Mouse (Mus musculus) intestine, embryonic 15.5 days (tissue): Measurements from ENCODE around the gene Ostm1. TPM values are rescaled to one million over a fixed set of nuclear protein-coding genes. Genes with fewer than 3 reads are reported as not detected.

Experiments used
- ATAC-seq: fragments of 200-750 bp; cut with Nextera tagmentation; 2 replicates; pipeline ENCODE4 v1.8.0; 2017; ENCODE audit warnings: moderate TSS enrichment, moderate library complexity
- H3K27ac ChIP-seq: fragments of 300-500 bp; sonication (generic); 2 replicates; pipeline ENCODE4 v1.5.1; 2015; ENCODE audit warnings: mild to moderate bottlenecking, inconsistent platforms
- H3K27me3 ChIP-seq: fragments of 300-500 bp; sonication (generic); replicated peaks from 2 replicates; pipeline ENCODE4 v1.6.1; 2015; ENCODE audit warnings: inconsistent platforms
- H3K36me3 ChIP-seq: fragments of 300-500 bp; sonication (generic); 2 replicates; pipeline ENCODE4 v1.6.1; 2015; ENCODE audit warnings: inconsistent platforms
- H3K4me1 ChIP-seq: fragments of 300-500 bp; sonication (generic); replicated peaks from 2 replicates; pipeline ENCODE4 v1.6.1; 2015; ENCODE audit warnings: inconsistent platforms
- H3K4me2 ChIP-seq: fragments of 300-500 bp; sonication (generic); replicated peaks from 2 replicates; pipeline ENCODE4 v1.6.1; 2015; ENCODE audit warnings: mild to moderate bottlenecking, inconsistent platforms
- H3K4me3 ChIP-seq: fragments of 300-500 bp; sonication (generic); replicated peaks from 2 replicates; pipeline ENCODE4 v1.5.1; 2015; ENCODE audit warnings: inconsistent platforms
- H3K9ac ChIP-seq: fragments of 300-500 bp; sonication (generic); 2 replicates; pipeline ENCODE4 v1.6.1; 2015; ENCODE audit warnings: inconsistent platforms
- H3K9me3 ChIP-seq: fragments of 300-500 bp; sonication (generic); 2 replicates; pipeline ENCODE4 v1.6.1; 2016; ENCODE audit warnings: inconsistent platforms
- WGBS: fragments of 180-500 bp; shearing (Covaris S2); methylation state at CpG from one replicate; pipeline ENCODE4 v1.1.7; 2015; 5-methylcytosine and 5-hydroxymethylcytosine counted together
- polyA plus RNA-seq: library from polyadenylated mRNA; unstranded; fragments of >200 nt; fragmentation: Nextera tagmentation; extraction: Ambion mirVana; gene quantifications from 2 replicates; pipeline ENCODE4 v1.2.1, GENCODE M21; 2015

Ostm1 gene
- polyA plus RNA-seq, 1 experiment from 2014 or later, result 16.3 TPM

DNA sequence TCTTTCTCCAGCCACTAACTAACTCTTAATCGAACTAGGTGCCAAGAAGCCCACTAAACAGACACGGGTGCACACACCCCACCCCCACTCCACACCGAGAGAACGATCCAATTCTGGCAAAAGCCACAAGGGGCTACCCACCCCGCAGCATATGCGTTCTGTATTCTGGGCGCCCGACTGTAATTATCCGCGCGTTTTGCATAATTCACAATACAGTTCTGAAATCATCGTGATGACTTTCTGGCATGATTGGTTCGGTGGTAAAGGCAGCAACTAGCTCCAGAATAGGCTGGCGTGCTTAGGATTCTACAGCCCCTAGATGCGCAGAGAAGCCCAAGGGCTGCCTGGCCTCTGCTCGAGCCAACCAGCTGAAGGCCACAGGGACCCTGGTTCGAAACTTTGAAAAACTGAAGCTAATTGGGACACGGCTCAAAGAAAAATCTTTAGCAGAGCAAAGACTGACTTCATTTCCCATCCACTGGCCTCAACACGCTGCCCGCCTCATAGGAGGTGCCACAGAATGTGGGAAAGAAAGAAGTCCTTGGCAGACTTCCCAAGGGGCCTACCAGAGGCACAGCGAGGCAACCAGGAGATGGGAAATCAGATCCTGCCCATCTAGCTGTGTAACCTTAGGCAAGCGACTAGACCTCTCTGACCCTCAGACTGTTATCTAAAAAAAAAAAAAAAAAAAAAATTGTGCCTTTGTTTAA, 2.1 kb downstream of the Ostm1 start:
- Histone ChIP-seq H3K4me2 (no peak overlapping the region), H3K27ac (no peak overlapping the region), H3K36me3 (no peaks in the 10 kb centered on the region), H3K9ac (no peak overlapping the region), H3K4me3 (no peak overlapping the region), H3K9me3 (no peaks in the 10 kb centered on the region), H3K4me1 (peaks cover 17% of the 10 kb centered on the region), H3K27me3 (peaks cover 94% of the 10 kb centered on the region)
- 6% methylated on average over 22 of the region's 22 CpGs for WGBS
- no peak for ATAC-seq

DNA sequence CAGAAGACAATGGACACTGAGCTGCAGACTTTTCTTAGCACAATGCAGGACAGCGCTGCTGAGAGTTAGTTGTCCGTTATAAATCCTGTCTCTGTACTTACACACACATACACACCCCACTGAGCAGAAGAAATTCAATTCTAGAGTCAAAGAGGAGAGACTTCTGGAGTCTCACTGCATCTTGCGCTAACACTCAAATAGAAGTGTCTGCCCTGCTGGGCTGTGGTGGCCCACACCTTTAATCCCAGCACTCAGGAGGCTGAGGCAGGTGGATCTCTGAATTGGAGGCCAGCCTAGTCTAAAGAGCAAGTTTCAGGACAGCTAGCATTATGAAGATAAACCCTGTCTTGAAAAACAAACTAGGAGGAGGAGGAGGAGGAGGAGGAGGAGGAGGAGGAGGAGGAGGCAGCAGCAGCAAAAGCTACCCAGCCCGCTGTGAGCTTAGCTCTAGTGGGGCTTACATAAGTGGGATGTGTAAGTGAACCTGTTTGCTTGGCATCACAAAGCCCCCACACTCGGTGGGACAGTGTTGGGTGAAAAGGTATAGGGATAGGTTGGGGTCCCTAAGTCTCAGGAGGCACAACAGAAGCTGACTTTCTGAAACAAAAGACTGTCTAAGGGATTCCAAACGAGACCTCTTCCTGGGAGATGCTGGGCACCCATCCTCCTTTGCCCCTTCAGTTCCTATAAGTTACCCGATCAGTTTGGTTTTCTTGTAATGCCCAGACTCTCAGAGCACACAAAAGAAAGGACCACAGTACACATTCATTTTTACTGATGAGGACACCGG, 4.5 kb downstream of the Ostm1 start:
- H3K27me3 ChIP-seq, result peaks cover 97% of the 10 kb centered on the region
- no peak overlapping the region for H3K4me2 ChIP-seq
- ATAC-seq, result no peak
- no peak overlapping the region for H3K27ac ChIP-seq
- WGBS, result 6% methylated on average over 8 of the region's 8 CpGs
- peaks cover 26% of the 10 kb centered on the region for H3K4me1 ChIP-seq
- no peak overlapping the region for H3K4me3 ChIP-seq
- H3K9me3 ChIP-seq, result no peaks in the 10 kb centered on the region
- H3K36me3 ChIP-seq, result no peaks in the 10 kb centered on the region
- H3K9ac ChIP-seq, result no peak overlapping the region

DNA sequence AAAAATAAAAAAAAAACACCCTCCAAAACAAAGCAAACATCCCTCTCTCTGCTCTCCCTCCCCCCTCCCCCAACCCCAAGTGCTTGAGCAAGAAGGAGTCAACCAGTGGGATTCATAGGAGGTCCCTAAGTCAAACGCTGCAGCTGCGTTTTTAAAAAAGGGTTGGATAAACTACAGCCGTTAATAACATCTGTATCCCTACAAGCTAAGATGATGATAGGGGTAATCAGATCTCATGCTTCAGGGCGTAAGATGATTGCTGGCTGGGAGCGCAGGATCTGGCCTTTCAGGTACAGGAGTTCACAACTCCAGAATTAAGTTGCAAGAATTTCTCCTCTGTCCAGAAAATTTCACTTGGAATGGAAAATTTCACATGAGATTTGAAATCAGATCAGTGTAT, 5.9 kb downstream of the Ostm1 start:
- H3K4me2 ChIP-seq, result no peak overlapping the region
- no peak overlapping the region for H3K9ac ChIP-seq
- peaks cover 16% of the 10 kb centered on the region for H3K4me1 ChIP-seq
- H3K36me3 ChIP-seq, result no peaks in the 10 kb centered on the region
- WGBS, result 4% methylated on average over 5 of the region's 5 CpGs
- H3K4me3 ChIP-seq, result no peak overlapping the region
- H3K27ac ChIP-seq, result no peak overlapping the region
- no peaks in the 10 kb centered on the region for H3K9me3 ChIP-seq
- no peak for ATAC-seq
- peaks cover 97% of the 10 kb centered on the region for H3K27me3 ChIP-seq

DNA sequence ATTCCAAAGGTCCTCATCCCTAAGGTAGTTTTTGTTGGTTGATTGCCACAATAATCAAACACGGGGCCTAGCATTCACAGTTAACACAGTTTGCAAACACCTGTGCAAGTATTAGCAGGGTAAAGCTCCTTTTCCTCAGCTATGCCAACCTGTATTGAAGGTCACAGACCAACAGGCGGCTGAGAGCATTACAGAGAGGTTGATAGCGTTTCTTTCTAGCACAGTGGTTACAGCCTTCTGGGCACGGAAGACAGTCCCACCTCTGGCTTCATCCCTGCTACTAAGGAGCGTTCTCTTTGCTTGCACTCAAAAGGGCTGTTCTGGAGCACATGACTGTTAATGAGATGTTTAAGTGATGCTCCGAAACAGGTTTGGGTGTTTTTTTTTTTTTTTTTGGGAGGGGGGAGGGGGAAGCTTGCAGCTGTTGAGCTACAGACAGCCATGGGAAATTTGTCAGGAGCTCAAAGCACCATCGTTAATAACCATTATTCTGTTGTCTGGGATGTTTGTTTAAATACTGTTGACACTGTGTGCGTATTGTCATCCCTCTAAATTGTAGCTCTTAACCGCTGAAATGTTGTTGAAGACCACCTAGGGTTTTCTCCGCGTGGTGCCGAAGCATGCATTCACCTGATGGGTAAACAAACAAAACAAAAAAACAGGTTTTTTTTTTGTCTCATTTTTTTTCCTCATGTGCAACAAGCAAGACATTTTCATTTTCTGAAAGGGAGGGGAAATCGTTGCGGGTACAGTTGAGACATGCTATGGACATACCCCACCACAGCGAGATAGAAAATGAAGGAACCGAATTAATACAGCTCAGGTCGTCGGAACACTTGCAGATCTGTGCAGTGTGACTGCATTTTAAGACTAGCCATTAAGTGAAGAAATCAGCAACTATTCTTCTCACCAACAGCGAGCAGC, 6.9 kb downstream of the Ostm1 start:
- peaks cover 96% of the 10 kb centered on the region for H3K27me3 ChIP-seq
- 2% methylated on average over 19 of the region's 19 CpGs for WGBS
- H3K4me3 ChIP-seq, result no peak overlapping the region
- H3K4me1 ChIP-seq, result peaks cover 14% of the 10 kb centered on the region
- no peaks in the 10 kb centered on the region for H3K9me3 ChIP-seq
- no peak overlapping the region for H3K4me2 ChIP-seq
- no peaks in the 10 kb centered on the region for H3K36me3 ChIP-seq
- no peak overlapping the region for H3K27ac ChIP-seq
- no peak overlapping the region for H3K9ac ChIP-seq
- no peak for ATAC-seq

DNA sequence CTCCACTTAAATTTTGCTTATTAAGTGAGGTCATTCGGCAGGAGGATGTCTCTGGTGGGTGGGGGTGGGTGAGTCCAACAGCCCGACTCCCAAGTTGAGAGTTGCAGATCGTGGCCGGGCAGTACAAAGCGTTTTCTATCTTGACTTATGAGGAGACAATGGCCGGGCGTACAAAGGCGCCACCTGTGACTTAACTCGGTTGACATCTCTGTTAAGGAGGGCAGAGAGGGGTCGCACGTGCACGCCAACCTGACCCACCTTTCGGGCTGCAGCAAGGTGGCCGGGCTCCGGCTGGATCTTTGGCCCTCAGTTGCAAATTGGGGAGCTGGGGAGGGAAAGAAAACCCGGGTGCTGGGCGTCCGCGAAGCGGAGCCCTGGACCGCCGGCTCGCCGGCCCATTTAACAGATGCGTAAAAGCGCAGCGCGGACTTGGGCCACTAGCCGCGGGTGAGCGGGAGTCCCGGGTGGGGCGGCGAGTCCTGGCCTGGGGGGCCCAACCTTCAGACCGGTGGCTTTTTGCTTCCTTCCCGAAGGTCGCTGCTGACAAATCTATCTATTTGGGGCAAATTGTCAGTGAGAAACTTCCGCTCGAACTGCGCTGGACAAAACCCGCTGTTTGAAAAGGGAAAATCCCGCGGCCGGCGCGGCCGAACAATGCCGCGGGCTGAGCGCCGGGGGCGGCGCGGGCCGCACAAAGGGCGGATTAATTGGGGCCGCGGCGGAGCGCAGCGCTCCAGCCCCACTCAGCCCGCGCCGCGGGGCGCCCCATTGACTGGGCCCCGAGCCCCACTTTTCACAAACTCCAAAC, 7.8 kb downstream of the Ostm1 start:
- Histone ChIP-seq H3K27ac (no peak overlapping the region), H3K4me3 (peak overlapping the region; percentile 29), H3K9me3 (no peaks in the 10 kb centered on the region), H3K36me3 (no peaks in the 10 kb centered on the region), H3K4me1 (peaks cover 14% of the 10 kb centered on the region), H3K4me2 (peak overlapping the region; percentile 63), H3K9ac (no peak overlapping the region), H3K27me3 (peaks cover 89% of the 10 kb centered on the region)
- ATAC-seq, result no peak
- under 1% methylated on average over 67 of the region's 67 CpGs for WGBS

DNA sequence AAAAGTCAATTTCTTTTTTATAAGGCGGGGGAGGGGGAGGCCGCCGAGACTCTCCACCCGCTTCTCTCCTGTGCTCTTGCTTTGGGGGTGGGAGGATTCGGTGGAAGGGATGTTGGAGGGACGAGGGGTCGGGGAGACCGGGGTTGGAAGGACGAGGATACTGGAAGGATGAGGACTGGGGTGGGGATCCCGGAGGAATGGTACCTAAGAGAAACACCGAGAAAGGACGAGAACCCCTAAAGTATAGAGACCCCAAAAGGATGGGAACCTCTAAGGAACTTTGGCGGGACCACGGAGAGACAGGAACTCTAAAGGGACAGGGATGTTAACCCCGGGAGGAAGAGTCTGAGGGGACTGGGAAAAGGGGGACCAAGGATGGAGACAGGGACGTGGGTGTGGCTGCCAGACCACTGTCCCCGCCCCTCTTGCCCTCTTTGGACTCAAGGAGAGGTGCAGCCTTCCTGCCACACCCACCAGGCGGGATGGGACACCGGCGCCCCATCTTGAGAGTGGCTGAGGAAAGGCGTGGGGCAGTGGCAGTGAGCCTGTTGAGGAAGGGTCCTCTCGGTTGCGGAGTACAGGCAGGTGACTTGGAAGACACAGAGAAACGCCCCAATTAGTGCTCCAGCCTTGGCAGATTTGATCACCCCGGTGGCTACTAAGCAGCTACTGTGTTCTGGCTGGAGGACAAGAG, 8.5 kb downstream of the Ostm1 start:
- no peak for ATAC-seq
- WGBS, result under 1% methylated on average over 25 of the region's 25 CpGs
- Histone ChIP-seq H3K4me2 (peak overlapping the region; percentile 63), H3K4me3 (peak overlapping the region; percentile 29), H3K9ac (no peak overlapping the region), H3K9me3 (no peaks in the 10 kb centered on the region), H3K27me3 (peaks cover 81% of the 10 kb centered on the region), H3K27ac (no peak overlapping the region), H3K36me3 (no peaks in the 10 kb centered on the region), H3K4me1 (peaks cover 14% of the 10 kb centered on the region)

DNA sequence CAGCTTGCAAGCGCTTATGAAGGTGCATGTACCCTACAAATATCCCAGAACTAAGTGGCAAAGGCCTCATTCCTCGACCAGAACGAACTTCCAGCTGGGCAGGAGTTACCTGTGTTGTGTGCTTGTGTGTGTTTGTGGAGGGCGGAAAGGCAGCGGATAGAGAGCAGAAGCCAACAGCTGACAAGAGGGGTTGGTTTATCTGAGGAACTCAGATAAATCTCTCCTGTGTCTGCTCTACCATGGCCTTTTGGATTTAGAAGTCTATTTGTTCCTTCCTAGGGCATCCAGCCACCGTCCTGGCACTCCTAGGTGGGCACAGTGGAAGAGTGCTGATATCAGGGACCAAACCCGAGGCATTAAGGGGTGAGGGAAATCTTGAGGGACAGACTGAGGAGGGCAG, 9.6 kb downstream of the Ostm1 start:
- Histone ChIP-seq H3K4me1 (peaks cover 14% of the 10 kb centered on the region), H3K27ac (no peak overlapping the region), H3K9ac (no peak overlapping the region), H3K36me3 (no peaks in the 10 kb centered on the region), H3K27me3 (peaks cover 74% of the 10 kb centered on the region), H3K4me3 (no peak overlapping the region), H3K9me3 (no peaks in the 10 kb centered on the region), H3K4me2 (no peak overlapping the region)
- no peak for ATAC-seq
- 17% methylated on average over 7 of the region's 7 CpGs for WGBS

DNA sequence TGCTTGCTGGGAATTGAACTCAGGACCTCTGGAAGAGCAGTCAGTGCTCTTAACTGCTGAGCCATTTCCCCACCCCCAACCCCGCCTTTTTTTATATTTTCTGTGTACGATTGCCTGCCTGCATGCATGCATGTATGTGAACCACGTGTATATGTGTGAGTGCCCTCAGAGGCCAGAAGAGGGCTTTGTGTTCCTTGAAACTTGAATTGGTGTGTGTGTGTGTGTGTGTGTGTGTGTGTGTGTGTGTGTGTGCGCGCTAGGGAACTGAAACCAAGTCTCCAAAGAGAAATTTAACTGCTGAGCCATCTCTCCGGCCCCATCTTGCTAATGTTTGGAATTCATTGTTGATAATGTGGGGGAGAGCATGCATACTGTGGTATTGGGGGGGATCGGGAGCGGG, 15.0 kb downstream of the Ostm1 start:
- H3K27ac ChIP-seq, result no peak overlapping the region
- no peak overlapping the region for H3K4me3 ChIP-seq
- H3K9ac ChIP-seq, result no peak overlapping the region
- no peak for ATAC-seq
- no peaks in the 10 kb centered on the region for H3K4me1 ChIP-seq
- 84% methylated on average over 8 of the region's 8 CpGs for WGBS
- H3K9me3 ChIP-seq, result no peaks in the 10 kb centered on the region
- H3K36me3 ChIP-seq, result no peaks in the 10 kb centered on the region
- H3K27me3 ChIP-seq, result peaks cover 26% of the 10 kb centered on the region
- H3K4me2 ChIP-seq, result no peak overlapping the region

DNA sequence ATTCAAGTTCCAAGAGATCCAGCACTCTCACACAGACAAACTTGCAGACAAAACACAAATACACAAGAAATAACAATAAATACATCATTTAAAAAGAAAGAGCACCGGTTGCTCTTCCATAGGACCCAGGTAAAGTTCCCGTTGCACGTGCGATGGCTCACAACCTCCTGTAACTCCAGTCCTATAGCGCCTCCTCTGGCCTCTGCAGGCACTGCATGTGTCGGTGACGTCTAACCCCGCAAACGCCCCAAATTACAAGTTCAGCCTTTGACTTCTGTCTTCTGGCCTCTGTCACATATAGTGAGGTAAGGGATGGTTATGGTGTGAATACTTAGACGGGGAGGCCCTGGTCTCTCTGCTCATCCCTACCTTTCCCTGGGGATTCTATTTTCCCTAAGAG, 17.9 kb downstream of the Ostm1 start:
- Histone ChIP-seq H3K27me3 (peaks cover 7% of the 10 kb centered on the region), H3K36me3 (no peaks in the 10 kb centered on the region), H3K4me1 (no peaks in the 10 kb centered on the region), H3K4me2 (no peak overlapping the region), H3K27ac (no peak overlapping the region), H3K9ac (no peak overlapping the region), H3K4me3 (no peak overlapping the region), H3K9me3 (no peaks in the 10 kb centered on the region)
- WGBS, result 17% methylated on average over 10 of the region's 10 CpGs
- ATAC-seq, result no peak

DNA sequence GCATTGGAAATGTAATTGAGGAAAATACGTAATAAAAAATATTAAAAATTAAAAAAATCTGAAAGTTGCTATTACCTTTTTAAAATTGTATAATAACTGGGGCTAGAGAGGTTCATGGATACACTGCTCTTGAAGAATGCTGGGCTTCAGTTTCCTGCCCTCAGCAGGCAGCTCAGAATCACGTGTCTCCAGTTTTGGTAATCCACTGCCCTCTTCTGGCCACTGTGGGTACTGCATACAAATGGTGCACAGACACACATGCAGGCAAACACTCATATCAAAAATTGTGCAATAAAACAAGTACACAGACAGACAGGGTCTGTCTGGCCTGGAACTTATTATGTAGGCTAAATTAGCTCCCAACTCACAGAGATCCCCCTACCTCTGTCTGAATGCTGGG, 21.3 kb downstream of the Ostm1 start:
- peaks cover 17% of the 10 kb centered on the region for H3K27me3 ChIP-seq
- H3K4me1 ChIP-seq, result no peaks in the 10 kb centered on the region
- H3K9ac ChIP-seq, result no peak overlapping the region
- H3K27ac ChIP-seq, result no peak overlapping the region
- H3K4me2 ChIP-seq, result no peak overlapping the region
- no peak for ATAC-seq
- no peaks in the 10 kb centered on the region for H3K9me3 ChIP-seq
- 67% methylated on average over 2 of the region's 2 CpGs for WGBS
- no peaks in the 10 kb centered on the region for H3K36me3 ChIP-seq
- no peak overlapping the region for H3K4me3 ChIP-seq

DNA sequence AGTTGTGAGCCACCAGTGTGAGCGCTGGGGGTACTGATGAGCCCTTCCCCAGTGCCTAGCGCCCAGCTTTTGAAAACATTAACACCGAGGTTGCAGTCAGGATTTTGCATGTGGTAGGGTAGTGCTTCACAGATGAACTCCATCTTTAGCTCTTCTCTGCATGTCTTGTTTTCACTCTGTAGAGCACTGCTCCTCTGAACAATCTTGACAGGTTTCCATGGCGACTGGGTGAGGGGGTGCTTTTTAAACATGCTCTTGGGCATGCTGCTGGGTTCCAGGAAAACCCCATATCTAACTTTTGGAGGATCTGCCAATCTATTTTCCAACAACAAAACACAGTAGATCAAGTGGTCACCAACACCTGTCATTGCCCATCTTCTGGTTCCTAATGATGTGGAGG, 23.1 kb downstream of the Ostm1 start:
- Histone ChIP-seq H3K9me3 (no peaks in the 10 kb centered on the region), H3K9ac (no peak overlapping the region), H3K4me1 (no peaks in the 10 kb centered on the region), H3K36me3 (no peaks in the 10 kb centered on the region), H3K27ac (no peak overlapping the region), H3K27me3 (peaks cover 20% of the 10 kb centered on the region), H3K4me2 (no peak overlapping the region), H3K4me3 (no peak overlapping the region)
- WGBS, result 75% methylated on average over 4 of the region's 4 CpGs
- ATAC-seq, result no peak
